ENCODE assay signal across 7 mouse cellular contexts in genomic region chr7:49249996-49250395, GRCm38 (mm10).
DNase-seq lines count a peak whose midpoint lies in the region; ATAC-seq and TF ChIP-seq lines count a peak whose summit lies in the region.

No protein-coding gene starts in this region.

- no peak for ATAC-seq in midbrain, postnatal 0 days (ENCODE audit: low FRiP score)

- TF ChIP-seq CTCF in gastrocnemius, adult 2 months (IDR thresholded peaks at IDR 0.05) = peak; percentile 85
- peak; percentile 98 for TF ChIP-seq CTCF in midbrain, postnatal 0 days (IDR thresholded peaks at IDR 0.05)

- intact Hi-C loops in gastrocnemius, adult 2 months (cut with DNase I) = loop anchor here (1.0 to 2.0 kb wide), 3 partner anchors 22 to 177 kb away; no protein-coding TSS in a partner anchor
- intact Hi-C loops in left cerebral cortex, postnatal 25 days (cut with DNase I) = loop anchor here (1.0 to 5.0 kb wide), 6 partner anchors 18 to 177 kb away; no protein-coding TSS in a partner anchor

- H3K36me3 ChIP-seq in midbrain, postnatal 0 days (ENCODE audit: insufficient read depth, low read length) = no peaks in the 10 kb centered on the region

- no peaks in the 10 kb centered on the region for H3K9me3 ChIP-seq in midbrain, postnatal 0 days (ENCODE audit: low read length)

- 6% methylated on average over 9 of the region's 9 CpGs for WGBS in midbrain, postnatal 0 days

- peaks cover 8% of the 10 kb centered on the region for H3K4me1 ChIP-seq in midbrain, postnatal 0 days (ENCODE audit: insufficient read depth, low read length)

- H3K4me2 ChIP-seq in midbrain, postnatal 0 days (ENCODE audit: low read depth, low read length, poor library complexity, severe bottlenecking) = peak overlapping the region; percentile 77

- H3K4me3 ChIP-seq in gastrocnemius, adult 2 months = no peak overlapping the region
- H3K4me3 ChIP-seq in midbrain, postnatal 0 days (ENCODE audit: low read depth, low read length) = peak overlapping the region; percentile 68

- H3K27me3 ChIP-seq in midbrain, postnatal 0 days (ENCODE audit: insufficient read depth, low read length) = no peaks in the 10 kb centered on the region; the same call in 1 of the 2 replicates

- peak; percentile 80 for DNase-seq in adrenal gland, adult 2 months
- peak; percentile 90 to 95 for DNase-seq in cerebellum, postnatal 36 days
- peak; percentile 85 for DNase-seq in gastrocnemius, adult 2 months
- peak; percentile 78 for DNase-seq in induced T-regulatory cell, adult 2 months (ENCODE audit: low read depth)
- DNase-seq in left cerebral cortex, postnatal 25 days (ENCODE audit: low spot score in 2 of 2) = peak; percentile 91 to 95
- peak; percentile 93 for DNase-seq in midbrain, postnatal 0 days (ENCODE audit: low spot score)
- DNase-seq in spleen, postnatal 36 days (ENCODE audit: low spot score in 2 of 2) = peak; percentile 40 to 48

- 0 out of 2 replicates have a peak overlapping the region, but pooled peaks have one; percentile 5 for H3K27ac ChIP-seq in gastrocnemius, adult 2 months
- H3K27ac ChIP-seq in midbrain, postnatal 0 days (ENCODE audit: low read depth, low read length) = no peak overlapping the region

- no peak overlapping the region for H3K9ac ChIP-seq in midbrain, postnatal 0 days (replicated peaks; ENCODE audit: low read length, poor library complexity, severe bottlenecking)
